Mouse (Mus musculus): ENCODE measurements around the gene Dagla.

Dagla gene

GRCm38 (mm10) chr19:10307941-10308340 lies 3.3 kb upstream of the Dagla start:
- no peak for DNase-seq (ENCODE audit: inconsistent age in 2 of 2, low spot score in 1 of 2)

GRCm38 (mm10) chr19:10307351-10307750 lies 2.7 kb upstream of the Dagla start:
- DNase-seq (ENCODE audit: inconsistent age in 2 of 2, low spot score in 1 of 2): no peak

GRCm38 (mm10) chr19:10306521-10307243 lies 2.0 kb upstream of the Dagla start:
- no peak for DNase-seq (ENCODE audit: inconsistent age in 2 of 2, low spot score in 1 of 2)

GRCm38 (mm10) chr19:10305640-10306039 lies 963 bp upstream of the Dagla start:
- DNase-seq (ENCODE audit: inconsistent age in 2 of 2, low spot score in 1 of 2): peak in 1 of 2 experiments; percentile 46

GRCm38 (mm10) chr19:10304395-10304794 lies 282 bp downstream of the Dagla start:
- no peak for DNase-seq (ENCODE audit: inconsistent age in 2 of 2, low spot score in 1 of 2)

GRCm38 (mm10) chr19:10302852-10303251 lies 1.8 kb downstream of the Dagla start:
- no peak for DNase-seq (ENCODE audit: inconsistent age in 2 of 2, low spot score in 1 of 2)

GRCm38 (mm10) chr19:10301866-10302356 lies 2.8 kb downstream of the Dagla start:
- DNase-seq (ENCODE audit: inconsistent age in 2 of 2, low spot score in 1 of 2): no peak

GRCm38 (mm10) chr19:10301263-10301662 lies 3.4 kb downstream of the Dagla start:
- DNase-seq (ENCODE audit: inconsistent age in 2 of 2, low spot score in 1 of 2): no peak

GRCm38 (mm10) chr19:10300809-10301208 lies 3.9 kb downstream of the Dagla start:
- DNase-seq (ENCODE audit: inconsistent age in 2 of 2, low spot score in 1 of 2): no peak

- DNase-seq (ENCODE audit: inconsistent age in 2 of 2, low spot score in 1 of 2): no peak
Observed at GRCm38 (mm10) chr19:10298268-10298667, 6.4 kb downstream of the Dagla start.

- DNase-seq (ENCODE audit: inconsistent age in 2 of 2, low spot score in 1 of 2): peak in 1 of 2 experiments; percentile 70
Observed at GRCm38 (mm10) chr19:10297041-10297503, 7.6 kb downstream of the Dagla start.

- no peak for DNase-seq (ENCODE audit: inconsistent age in 2 of 2, low spot score in 1 of 2)
Observed at GRCm38 (mm10) chr19:10296306-10296705, 8.4 kb downstream of the Dagla start.

GRCm38 (mm10) chr19:10294631-10295562 lies 9.8 kb downstream of the Dagla start:
- DNase-seq (ENCODE audit: inconsistent age in 2 of 2, low spot score in 1 of 2): peak in 1 of 2 experiments; percentile 50

- DNase-seq (ENCODE audit: inconsistent age in 2 of 2, low spot score in 1 of 2): no peak
Observed at GRCm38 (mm10) chr19:10293987-10294386, 10.7 kb downstream of the Dagla start.

- DNase-seq (ENCODE audit: inconsistent age in 2 of 2, low spot score in 1 of 2): no peak
Observed at GRCm38 (mm10) chr19:10291896-10292490, 12.7 kb downstream of the Dagla start.

GRCm38 (mm10) chr19:10290153-10290945 lies 14.3 kb downstream of the Dagla start:
- peak; percentile 29 to 74 for DNase-seq (ENCODE audit: inconsistent age in 2 of 2, low spot score in 1 of 2)

GRCm38 (mm10) chr19:10289609-10290150 lies 15.0 kb downstream of the Dagla start:
- DNase-seq (ENCODE audit: inconsistent age in 2 of 2, low spot score in 1 of 2): peak in 1 of 2 experiments; percentile 49

- no peak for DNase-seq (ENCODE audit: inconsistent age in 2 of 2, low spot score in 1 of 2)
Observed at GRCm38 (mm10) chr19:10288125-10289040, 16.3 kb downstream of the Dagla start.

GRCm38 (mm10) chr19:10286458-10286872 lies 18.2 kb downstream of the Dagla start:
- no peak for DNase-seq (ENCODE audit: inconsistent age in 2 of 2, low spot score in 1 of 2)

All from adrenal gland, adult (tissue).